Mouse (Mus musculus) hindbrain, embryonic 12.5 days (tissue): ENCODE results near the gene Ncf2. TPM values are rescaled to one million over a fixed set of nuclear protein-coding genes. Genes with fewer than 3 reads are reported as not detected.

ENCODE experiments used
- ATAC-seq: fragments of 200-750 bp; cut with Nextera tagmentation; 2 replicates; pipeline ENCODE4 v1.8.0; 2017; ENCODE audit warnings: moderate TSS enrichment; ENCODE audit not compliant: low FRiP score
- H3K27ac ChIP-seq: fragments of 300-500 bp; sonication (generic); 2 replicates; pipeline ENCODE4 v1.5.1; 2016; ENCODE audit warnings: mild to moderate bottlenecking
- H3K27me3 ChIP-seq: fragments of 300-500 bp; sonication (generic); 2 replicates; pipeline ENCODE4 v1.6.1; 2016; ENCODE audit warnings: mild to moderate bottlenecking
- H3K36me3 ChIP-seq: fragments of 300-500 bp; sonication (generic); 2 replicates; pipeline ENCODE4 v1.6.1; 2016; ENCODE audit warnings: mild to moderate bottlenecking
- H3K4me1 ChIP-seq: fragments of 300-500 bp; sonication (generic); 2 replicates; pipeline ENCODE4 v1.6.1; 2016
- H3K4me2 ChIP-seq: fragments of 300-500 bp; sonication (generic); replicated peaks from 2 replicates; pipeline ENCODE4 v1.6.1; 2016; ENCODE audit warnings: mild to moderate bottlenecking
- H3K4me3 ChIP-seq: fragments of 300-500 bp; sonication (generic); 2 replicates; pipeline ENCODE4 v1.5.1; 2016; ENCODE audit warnings: mild to moderate bottlenecking
- H3K9ac ChIP-seq: fragments of 300-500 bp; sonication (generic); 2 replicates; pipeline ENCODE4 v1.6.1; 2016; ENCODE audit warnings: mild to moderate bottlenecking, moderate library complexity
- H3K9me3 ChIP-seq: fragments of 300-500 bp; sonication (generic); replicated peaks from 2 replicates; pipeline ENCODE4 v1.6.1; 2016; ENCODE audit warnings: mild to moderate bottlenecking
- WGBS: fragments of 180-500 bp; shearing (Covaris S2); methylation state at CpG from one replicate; pipeline ENCODE4 v1.1.7; 2016; 5-methylcytosine and 5-hydroxymethylcytosine counted together
- polyA plus RNA-seq: library from polyadenylated mRNA; unstranded; fragments of >200 nt; fragmentation: Nextera tagmentation; extraction: Ambion mirVana; gene quantifications from 2 replicates; pipeline ENCODE4 v1.2.1, GENCODE M21; 2016

Gene Ncf2
- polyA plus RNA-seq, 1 experiment from 2014 or later = 2.3 TPM

- Histone ChIP-seq H3K4me1 (no peaks in the 10 kb centered on the region), H3K9me3 (no peaks in the 10 kb centered on the region), H3K4me2 (no peak overlapping the region), H3K27me3 (no peaks in the 10 kb centered on the region), H3K9ac (no peak overlapping the region), H3K36me3 (no peaks in the 10 kb centered on the region), H3K27ac (no peak overlapping the region), H3K4me3 (no peak overlapping the region)
- ATAC-seq = no peak
- 97% methylated on average over 4 of the region's 4 CpGs for WGBS
Observed at GRCm38 (mm10) chr1:152786953-152787352, 13.0 kb upstream of the Ncf2 start.

GRCm38 (mm10) chr1:152788121-152788660 lies 11.8 kb upstream of the Ncf2 start:
- no peaks in the 10 kb centered on the region for H3K36me3 ChIP-seq
- 41% methylated on average over 4 of the region's 4 CpGs for WGBS
- ATAC-seq = no peak
- no peaks in the 10 kb centered on the region for H3K27me3 ChIP-seq
- H3K27ac ChIP-seq = no peak overlapping the region
- no peak overlapping the region for H3K4me3 ChIP-seq
- H3K4me2 ChIP-seq = no peak overlapping the region
- H3K9me3 ChIP-seq = no peaks in the 10 kb centered on the region
- no peak overlapping the region for H3K9ac ChIP-seq
- H3K4me1 ChIP-seq = peaks cover 8% of the 10 kb centered on the region

GRCm38 (mm10) chr1:152790254-152790653 lies 9.7 kb upstream of the Ncf2 start:
- ATAC-seq = peak; percentile 51; the same call in 1 of the 2 replicates
- no peak overlapping the region for H3K27ac ChIP-seq

GRCm38 (mm10) chr1:152790821-152791220 lies 9.2 kb upstream of the Ncf2 start:
- Histone ChIP-seq H3K9ac (no peak overlapping the region), H3K4me1 (peaks cover 16% of the 10 kb centered on the region), H3K4me2 (no peak overlapping the region), H3K4me3 (no peak overlapping the region), H3K9me3 (no peaks in the 10 kb centered on the region), H3K27ac (no peak overlapping the region), H3K27me3 (no peaks in the 10 kb centered on the region), H3K36me3 (no peaks in the 10 kb centered on the region)
- no peak for ATAC-seq
- 25% methylated on average over 6 of the region's 6 CpGs for WGBS

More at GRCm38 (mm10) chr1:152790254-152790653, 9.7 kb upstream of the Ncf2 start:
- 26% methylated on average over 12 of the region's 12 CpGs for WGBS
- Histone ChIP-seq H3K9ac (no peak overlapping the region), H3K4me3 (no peak overlapping the region), H3K4me2 (no peak overlapping the region), H3K36me3 (no peaks in the 10 kb centered on the region), H3K4me1 (peaks cover 16% of the 10 kb centered on the region), H3K9me3 (no peaks in the 10 kb centered on the region), H3K27me3 (no peaks in the 10 kb centered on the region)

- H3K27ac ChIP-seq = no peak overlapping the region
- no peak overlapping the region for H3K4me3 ChIP-seq
- 23% methylated on average over 4 of the region's 4 CpGs for WGBS
- no peak overlapping the region for H3K9ac ChIP-seq
- H3K36me3 ChIP-seq = no peaks in the 10 kb centered on the region
- peaks cover 19% of the 10 kb centered on the region for H3K4me1 ChIP-seq
- no peaks in the 10 kb centered on the region for H3K9me3 ChIP-seq
- ATAC-seq = no peak
- H3K4me2 ChIP-seq = no peak overlapping the region
- no peaks in the 10 kb centered on the region for H3K27me3 ChIP-seq
Observed at GRCm38 (mm10) chr1:152791269-152791668, 8.7 kb upstream of the Ncf2 start.

- peak overlapping the region; percentile 55; the same call in 1 of the 2 replicates for H3K27ac ChIP-seq
- ATAC-seq = 0 out of 2 replicates have a peak, but pooled peaks have one; percentile 53
- H3K36me3 ChIP-seq = no peaks in the 10 kb centered on the region
- H3K9ac ChIP-seq = no peak overlapping the region
- 0 out of 2 replicates have a peak overlapping the region, but pooled peaks have one; percentile 1 for H3K4me2 ChIP-seq
- H3K4me1 ChIP-seq = peaks cover 19% of the 10 kb centered on the region
- H3K9me3 ChIP-seq = no peaks in the 10 kb centered on the region
- H3K27me3 ChIP-seq = no peaks in the 10 kb centered on the region
- no peak overlapping the region for H3K4me3 ChIP-seq
- 7% methylated on average over 12 of the region's 12 CpGs for WGBS
Observed at GRCm38 (mm10) chr1:152792736-152793494, 7.1 kb upstream of the Ncf2 start.

- H3K4me1 ChIP-seq = peaks cover 19% of the 10 kb centered on the region
- no peak overlapping the region for H3K4me2 ChIP-seq
- no peaks in the 10 kb centered on the region for H3K9me3 ChIP-seq
- H3K4me3 ChIP-seq = no peak overlapping the region
- H3K27me3 ChIP-seq = no peaks in the 10 kb centered on the region
- WGBS = 19% methylated on average over 6 of the region's 6 CpGs
- H3K9ac ChIP-seq = no peak overlapping the region
- ATAC-seq = 0 out of 2 replicates have a peak, but pooled peaks have one; percentile 30
- no peaks in the 10 kb centered on the region for H3K36me3 ChIP-seq
- H3K27ac ChIP-seq = peak overlapping the region; percentile 55; the same call in 1 of the 2 replicates
Observed at GRCm38 (mm10) chr1:152793495-152794130, 6.4 kb upstream of the Ncf2 start.

GRCm38 (mm10) chr1:152795688-152796255 lies 4.2 kb upstream of the Ncf2 start:
- Histone ChIP-seq H3K4me1 (peaks cover 23% of the 10 kb centered on the region), H3K9me3 (no peaks in the 10 kb centered on the region), H3K9ac (no peak overlapping the region), H3K36me3 (no peaks in the 10 kb centered on the region), H3K4me2 (no peak overlapping the region), H3K27me3 (no peaks in the 10 kb centered on the region), H3K27ac (no peak overlapping the region), H3K4me3 (no peak overlapping the region)
- no peak for ATAC-seq
- WGBS = 67% methylated on average over 8 of the region's 8 CpGs

GRCm38 (mm10) chr1:152796683-152797263 lies 3.2 kb upstream of the Ncf2 start:
- Histone ChIP-seq H3K4me1 (peaks cover 23% of the 10 kb centered on the region), H3K9ac (no peak overlapping the region), H3K27me3 (no peaks in the 10 kb centered on the region), H3K9me3 (no peaks in the 10 kb centered on the region), H3K36me3 (no peaks in the 10 kb centered on the region), H3K4me3 (no peak overlapping the region), H3K27ac (no peak overlapping the region), H3K4me2 (no peak overlapping the region)
- no peak for ATAC-seq
- WGBS = 84% methylated on average over 8 of the region's 8 CpGs

GRCm38 (mm10) chr1:152798125-152798524 lies 1.9 kb upstream of the Ncf2 start:
- Histone ChIP-seq H3K36me3 (no peaks in the 10 kb centered on the region), H3K27ac (no peak overlapping the region), H3K4me3 (no peak overlapping the region), H3K4me2 (no peak overlapping the region), H3K9ac (no peak overlapping the region), H3K27me3 (no peaks in the 10 kb centered on the region), H3K4me1 (peaks cover 16% of the 10 kb centered on the region), H3K9me3 (no peaks in the 10 kb centered on the region)
- no peak for ATAC-seq
- 76% methylated on average over 9 of the region's 9 CpGs for WGBS

GRCm38 (mm10) chr1:152800633-152801176 lies 711 bp downstream of the Ncf2 start:
- H3K9me3 ChIP-seq = no peaks in the 10 kb centered on the region
- no peak overlapping the region for H3K27ac ChIP-seq
- peaks cover 7% of the 10 kb centered on the region; the same call in 1 of the 2 replicates for H3K4me1 ChIP-seq
- 87% methylated on average over 13 of the region's 13 CpGs for WGBS
- H3K36me3 ChIP-seq = no peaks in the 10 kb centered on the region
- no peak overlapping the region for H3K9ac ChIP-seq
- no peak for ATAC-seq
- H3K27me3 ChIP-seq = no peaks in the 10 kb centered on the region
- no peak overlapping the region for H3K4me2 ChIP-seq
- no peak overlapping the region for H3K4me3 ChIP-seq

- Histone ChIP-seq H3K4me1 (peaks cover 1% of the 10 kb centered on the region; the same call in 1 of the 2 replicates), H3K27me3 (no peaks in the 10 kb centered on the region), H3K27ac (no peak overlapping the region), H3K9me3 (no peaks in the 10 kb centered on the region), H3K4me3 (no peak overlapping the region), H3K36me3 (no peaks in the 10 kb centered on the region), H3K4me2 (no peak overlapping the region), H3K9ac (no peak overlapping the region)
- ATAC-seq = no peak
- WGBS = 81% methylated on average over 6 of the region's 6 CpGs
Observed at GRCm38 (mm10) chr1:152804907-152805306, 4.9 kb downstream of the Ncf2 start.
